Mouse (Mus musculus) hindbrain, embryonic 12.5 days (tissue): ENCODE results near the gene Cpa5. TPM values are rescaled to one million over a fixed set of nuclear protein-coding genes. Genes with fewer than 3 reads are reported as not detected.

Source experiments
- ATAC-seq: fragments of 200-750 bp; cut with Nextera tagmentation; 2 replicates; pipeline ENCODE4 v1.8.0; 2017; ENCODE audit warnings: moderate TSS enrichment; ENCODE audit not compliant: low FRiP score
- H3K27ac ChIP-seq: fragments of 300-500 bp; sonication (generic); 2 replicates; pipeline ENCODE4 v1.5.1; 2016; ENCODE audit warnings: mild to moderate bottlenecking
- H3K27me3 ChIP-seq: fragments of 300-500 bp; sonication (generic); 2 replicates; pipeline ENCODE4 v1.6.1; 2016; ENCODE audit warnings: mild to moderate bottlenecking
- H3K36me3 ChIP-seq: fragments of 300-500 bp; sonication (generic); 2 replicates; pipeline ENCODE4 v1.6.1; 2016; ENCODE audit warnings: mild to moderate bottlenecking
- H3K4me1 ChIP-seq: fragments of 300-500 bp; sonication (generic); 2 replicates; pipeline ENCODE4 v1.6.1; 2016
- H3K4me2 ChIP-seq: fragments of 300-500 bp; sonication (generic); replicated peaks from 2 replicates; pipeline ENCODE4 v1.6.1; 2016; ENCODE audit warnings: mild to moderate bottlenecking
- H3K4me3 ChIP-seq: fragments of 300-500 bp; sonication (generic); 2 replicates; pipeline ENCODE4 v1.5.1; 2016; ENCODE audit warnings: mild to moderate bottlenecking
- H3K9ac ChIP-seq: fragments of 300-500 bp; sonication (generic); 2 replicates; pipeline ENCODE4 v1.6.1; 2016; ENCODE audit warnings: mild to moderate bottlenecking, moderate library complexity
- H3K9me3 ChIP-seq: fragments of 300-500 bp; sonication (generic); replicated peaks from 2 replicates; pipeline ENCODE4 v1.6.1; 2016; ENCODE audit warnings: mild to moderate bottlenecking
- WGBS: fragments of 180-500 bp; shearing (Covaris S2); methylation state at CpG from one replicate; pipeline ENCODE4 v1.1.7; 2016; 5-methylcytosine and 5-hydroxymethylcytosine counted together
- polyA plus RNA-seq: library from polyadenylated mRNA; unstranded; fragments of >200 nt; fragmentation: Nextera tagmentation; extraction: Ambion mirVana; gene quantifications from 2 replicates; pipeline ENCODE4 v1.2.1, GENCODE M21; 2016

Cpa5 gene
- polyA plus RNA-seq, 1 experiment from 2014 or later: not detected

- 23% methylated on average over 5 of the region's 5 CpGs for WGBS
- ATAC-seq: no peak
- no peak overlapping the region for H3K27ac ChIP-seq
These were observed 402 bp downstream of the Cpa5 start for GRCm38 (mm10) chr6:30611212-30611611.

GRCm38 (mm10) chr6:30614251-30614650, 3.4 kb downstream of the Cpa5 start:
- no peaks in the 10 kb centered on the region for H3K27me3 ChIP-seq
- no peak overlapping the region for H3K4me2 ChIP-seq
- peaks cover 45% of the 10 kb centered on the region for H3K4me1 ChIP-seq
- H3K36me3 ChIP-seq: no peaks in the 10 kb centered on the region
- no peak overlapping the region for H3K27ac ChIP-seq
- H3K9me3 ChIP-seq: no peaks in the 10 kb centered on the region
- ATAC-seq: no peak
- H3K4me3 ChIP-seq: no peak overlapping the region
- 57% methylated on average over 6 of the region's 6 CpGs for WGBS
- no peak overlapping the region for H3K9ac ChIP-seq

More at GRCm38 (mm10) chr6:30611212-30611611, 402 bp downstream of the Cpa5 start:
- no peak overlapping the region for H3K4me2 ChIP-seq
- no peaks in the 10 kb centered on the region for H3K27me3 ChIP-seq
- H3K4me1 ChIP-seq: peaks cover 15% of the 10 kb centered on the region
- no peaks in the 10 kb centered on the region for H3K9me3 ChIP-seq
- no peak overlapping the region for H3K4me3 ChIP-seq
- H3K9ac ChIP-seq: no peak overlapping the region
- H3K36me3 ChIP-seq: no peaks in the 10 kb centered on the region

GRCm38 (mm10) chr6:30615741-30616140, 4.9 kb downstream of the Cpa5 start:
- Histone ChIP-seq H3K4me1 (peaks cover 49% of the 10 kb centered on the region), H3K4me2 (no peak overlapping the region), H3K27ac (peak overlapping the region; percentile 87; the same call in 1 of the 2 replicates), H3K27me3 (no peaks in the 10 kb centered on the region), H3K9ac (no peak overlapping the region), H3K9me3 (no peaks in the 10 kb centered on the region), H3K36me3 (no peaks in the 10 kb centered on the region), H3K4me3 (no peak overlapping the region)
- no peak for ATAC-seq
- WGBS: 14% methylated on average over 4 of the region's 4 CpGs

GRCm38 (mm10) chr6:30616491-30616941, 5.7 kb downstream of the Cpa5 start:
- Histone ChIP-seq H3K4me3 (no peak overlapping the region), H3K9ac (peak overlapping the region; percentile 44; the same call in 1 of the 2 replicates), H3K4me1 (peaks cover 46% of the 10 kb centered on the region), H3K36me3 (no peaks in the 10 kb centered on the region), H3K9me3 (no peaks in the 10 kb centered on the region), H3K4me2 (peak overlapping the region; percentile 50), H3K27me3 (no peaks in the 10 kb centered on the region), H3K27ac (peak overlapping the region; percentile 87)
- WGBS: 3% methylated on average over 8 of the region's 8 CpGs
- ATAC-seq: no peak

- H3K9ac ChIP-seq: peak overlapping the region; percentile 44
- peak; percentile 62 for ATAC-seq
- H3K4me2 ChIP-seq: peak overlapping the region; percentile 50
- H3K27me3 ChIP-seq: no peaks in the 10 kb centered on the region
- peak overlapping the region; percentile 13 for H3K4me3 ChIP-seq
- peak overlapping the region; percentile 87 for H3K27ac ChIP-seq
- H3K36me3 ChIP-seq: no peaks in the 10 kb centered on the region
- WGBS: 4% methylated on average over 13 of the region's 13 CpGs
- peaks cover 40% of the 10 kb centered on the region for H3K4me1 ChIP-seq
- no peaks in the 10 kb centered on the region for H3K9me3 ChIP-seq
These were observed 6.5 kb downstream of the Cpa5 start for GRCm38 (mm10) chr6:30617020-30617958.

- H3K9ac ChIP-seq: peak overlapping the region; percentile 41; the same call in 1 of the 2 replicates
These were observed 7.3 kb downstream of the Cpa5 start for GRCm38 (mm10) chr6:30617959-30618590.

GRCm38 (mm10) chr6:30618735-30619134, 7.9 kb downstream of the Cpa5 start:
- 22% methylated on average over 6 of the region's 6 CpGs for WGBS
- peak overlapping the region; percentile 15; the same call in 1 of the 2 replicates for H3K4me2 ChIP-seq
- peaks cover 40% of the 10 kb centered on the region for H3K4me1 ChIP-seq
- H3K9me3 ChIP-seq: no peaks in the 10 kb centered on the region
- ATAC-seq: no peak
- no peaks in the 10 kb centered on the region for H3K27me3 ChIP-seq
- H3K4me3 ChIP-seq: no peak overlapping the region
- H3K9ac ChIP-seq: no peak overlapping the region
- H3K27ac ChIP-seq: peak overlapping the region; percentile 87
- no peaks in the 10 kb centered on the region for H3K36me3 ChIP-seq

More at GRCm38 (mm10) chr6:30617959-30618590, 7.3 kb downstream of the Cpa5 start:
- WGBS: 2% methylated on average over 18 of the region's 18 CpGs
- H3K36me3 ChIP-seq: no peaks in the 10 kb centered on the region
- peaks cover 40% of the 10 kb centered on the region for H3K4me1 ChIP-seq
- peak overlapping the region; percentile 87 for H3K27ac ChIP-seq
- no peaks in the 10 kb centered on the region for H3K9me3 ChIP-seq
- ATAC-seq: peak; percentile 90
- H3K4me2 ChIP-seq: peak overlapping the region; percentile 50
- no peaks in the 10 kb centered on the region for H3K27me3 ChIP-seq
- H3K4me3 ChIP-seq: peak overlapping the region; percentile 13

- ATAC-seq: no peak
- no peak overlapping the region for H3K4me2 ChIP-seq
- H3K27me3 ChIP-seq: no peaks in the 10 kb centered on the region
- no peak overlapping the region for H3K4me3 ChIP-seq
- peaks cover 40% of the 10 kb centered on the region for H3K4me1 ChIP-seq
- H3K27ac ChIP-seq: no peak overlapping the region
- no peaks in the 10 kb centered on the region for H3K36me3 ChIP-seq
- H3K9ac ChIP-seq: no peak overlapping the region
- 56% methylated on average over 5 of the region's 5 CpGs for WGBS
- H3K9me3 ChIP-seq: no peaks in the 10 kb centered on the region
These were observed 8.8 kb downstream of the Cpa5 start for GRCm38 (mm10) chr6:30619606-30620005.

GRCm38 (mm10) chr6:30620591-30620990, 9.8 kb downstream of the Cpa5 start:
- H3K4me2 ChIP-seq: no peak overlapping the region
- 78% methylated on average over 4 of the region's 4 CpGs for whole genome bisulfite sequencing
- H3K4me3 ChIP-seq: no peak overlapping the region
- no peak overlapping the region for H3K27ac ChIP-seq
- H3K27me3 ChIP-seq: no peaks in the 10 kb centered on the region
- peaks cover 40% of the 10 kb centered on the region for H3K4me1 ChIP-seq
- no peaks in the 10 kb centered on the region for H3K9me3 ChIP-seq
- no peaks in the 10 kb centered on the region for H3K36me3 ChIP-seq
- H3K9ac ChIP-seq: no peak overlapping the region
- ATAC-seq: no peak

- WGBS: 85% methylated on average over 6 of the region's 6 CpGs
- H3K27ac ChIP-seq: no peak overlapping the region
- H3K36me3 ChIP-seq: no peaks in the 10 kb centered on the region
- no peak overlapping the region for H3K9ac ChIP-seq
- no peak overlapping the region for H3K4me3 ChIP-seq
- H3K4me1 ChIP-seq: peaks cover 36% of the 10 kb centered on the region
- H3K9me3 ChIP-seq: no peaks in the 10 kb centered on the region
- no peak for ATAC-seq
- H3K4me2 ChIP-seq: no peak overlapping the region
- H3K27me3 ChIP-seq: no peaks in the 10 kb centered on the region
These were observed 10.2 kb downstream of the Cpa5 start for GRCm38 (mm10) chr6:30620994-30621393.

GRCm38 (mm10) chr6:30621986-30622389, 11.2 kb downstream of the Cpa5 start:
- H3K36me3 ChIP-seq: no peaks in the 10 kb centered on the region
- H3K4me3 ChIP-seq: no peak overlapping the region
- no peak overlapping the region for H3K4me2 ChIP-seq
- 88% methylated on average over 4 of the region's 4 CpGs for WGBS
- no peaks in the 10 kb centered on the region for H3K9me3 ChIP-seq
- H3K27ac ChIP-seq: no peak overlapping the region
- H3K9ac ChIP-seq: no peak overlapping the region
- H3K4me1 ChIP-seq: peaks cover 27% of the 10 kb centered on the region
- no peaks in the 10 kb centered on the region for H3K27me3 ChIP-seq
- no peak for ATAC-seq

- peaks cover 9% of the 10 kb centered on the region for H3K4me1 ChIP-seq
- no peaks in the 10 kb centered on the region for H3K36me3 ChIP-seq
- no peaks in the 10 kb centered on the region for H3K9me3 ChIP-seq
- H3K4me3 ChIP-seq: no peak overlapping the region
- ATAC-seq: no peak
- H3K4me2 ChIP-seq: no peak overlapping the region
- 91% methylated on average over 9 of the region's 9 CpGs for WGBS
- H3K9ac ChIP-seq: no peak overlapping the region
- no peaks in the 10 kb centered on the region for H3K27me3 ChIP-seq
- no peak overlapping the region for H3K27ac ChIP-seq
These were observed 14.0 kb downstream of the Cpa5 start for GRCm38 (mm10) chr6:30624763-30625162.
